Comparison of ENCODE assay signal across 20 mouse cellular contexts in the genomic region with DNA sequence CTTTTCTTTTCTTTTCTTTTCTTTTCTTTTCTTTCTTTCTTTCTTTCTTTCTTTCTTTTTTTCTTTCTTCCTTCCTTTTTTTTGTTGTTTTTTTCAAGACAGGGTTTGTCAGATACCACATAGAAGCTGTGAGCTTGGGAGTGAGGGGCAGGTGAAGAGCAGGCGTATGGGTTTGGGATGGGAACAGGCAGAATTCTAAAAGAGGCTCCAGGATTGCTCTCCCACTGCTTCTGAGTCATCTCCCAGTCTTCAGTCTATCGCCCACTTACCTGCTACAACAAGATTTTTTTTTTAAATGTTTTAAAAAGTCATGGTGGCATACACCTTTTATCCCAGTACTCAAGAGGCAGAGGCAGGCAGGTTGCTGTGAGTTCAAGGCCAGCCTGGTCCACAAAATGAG.
DNase-seq lines count a peak whose midpoint lies in the region; ATAC-seq lines count a peak whose summit lies in the region.
"Had no signal": no experiment of that assay in that cellular context is flagged by ENCODE, and none has a peak within 500 bp of the region (broad histone marks: within the 10 kb centered on the region; RNA-seq: fewer than 3 reads in every experiment).

No protein-coding gene starts in this region.

- no peak for DNase-seq in frontal cortex, postnatal 36 days (ENCODE audit: low spot score in 2 of 2)
- peak; percentile 21 for DNase-seq in right cerebral cortex, adult 18-20 months
- no peak for DNase-seq in right cerebral cortex, postnatal 25 days
- DNase-seq in cerebellum, postnatal 14 days = no peak
- DNase-seq: adrenal gland, adult 8-10 months; adrenal gland, postnatal 14 days; adrenal gland, postnatal 36 days; B cell, adult 2 months; cerebellum, adult 11 months; cerebellum, adult 2 months; cerebellum, adult 9-10 months; cerebellum, postnatal 10 days; cerebellum, postnatal 36 days; embryo, embryonic 11 days had no signal

- ATAC-seq in frontal cortex, adult (ENCODE audit: low TSS enrichment) = peak; percentile 74; the same call in 1 of the 2 replicates
- ATAC-seq: activated CD4-positive, CD25-positive, alpha-beta regulatory T cell, adult 4 months; CD4-positive, CD25-positive, alpha-beta regulatory T cell, adult 4 months; forebrain, embryonic 14.5 days; forebrain, embryonic 16.5 days; Patski had no signal
